Mouse (Mus musculus) kidney, embryonic 14.5 days (tissue): ENCODE measurements around the gene Spint1. TPM values are rescaled to one million over a fixed set of nuclear protein-coding genes. Genes with fewer than 3 reads are reported as not detected.

ENCODE experiments used
- ATAC-seq: fragments of 200-750 bp; cut with Nextera tagmentation; 2 replicates; pipeline ENCODE4 v1.8.0; 2017; ENCODE audit warnings: moderate number of reproducible peaks, mild to moderate bottlenecking, moderate TSS enrichment, moderate library complexity; ENCODE audit not compliant: low FRiP score, low TSS enrichment
- H3K27ac ChIP-seq: fragments of 300-500 bp; sonication (generic); 2 replicates; pipeline ENCODE4 v1.5.1; 2014; ENCODE audit warnings: low read depth, mild to moderate bottlenecking, low read length, moderate library complexity, mixed read lengths
- H3K27me3 ChIP-seq: fragments of 300-500 bp; sonication (generic); 2 replicates; pipeline ENCODE4 v1.6.1; 2014; ENCODE audit warnings: mild to moderate bottlenecking, low read length; ENCODE audit not compliant: control insufficient read depth, insufficient read depth
- H3K36me3 ChIP-seq: fragments of 300-500 bp; sonication (generic); 2 replicates; pipeline ENCODE4 v1.6.1; 2014; ENCODE audit warnings: low read length, mixed read lengths; ENCODE audit not compliant: control insufficient read depth, insufficient read depth
- H3K4me1 ChIP-seq: fragments of 300-500 bp; sonication (generic); 2 replicates; pipeline ENCODE4 v1.6.1; 2014; ENCODE audit warnings: low read length, mixed read lengths; ENCODE audit not compliant: control insufficient read depth, insufficient read depth
- H3K4me2 ChIP-seq: fragments of 300-500 bp; sonication (generic); replicated peaks from 2 replicates; pipeline ENCODE4 v1.6.1; 2014; ENCODE audit warnings: low read depth, mild to moderate bottlenecking, low read length
- H3K4me3 ChIP-seq: fragments of 300-500 bp; sonication (generic); 2 replicates; pipeline ENCODE4 v1.5.1; 2014; ENCODE audit warnings: mild to moderate bottlenecking, low read length
- H3K9ac ChIP-seq: fragments of 300-500 bp; sonication (generic); 2 replicates; pipeline ENCODE4 v1.6.1; 2014; ENCODE audit warnings: low read depth, mild to moderate bottlenecking, low read length, moderate library complexity
- H3K9me3 ChIP-seq: fragments of 300-500 bp; sonication (generic); 2 replicates; pipeline ENCODE4 v1.6.1; 2016; ENCODE audit warnings: low read length; ENCODE audit not compliant: control insufficient read depth
- WGBS: fragments of 180-500 bp; shearing (Covaris S2); extraction: QIAGEN DNeasy Blood & Tissue Kit; methylation state at CpG from one replicate; pipeline ENCODE4 v1.1.7; 2014; 5-methylcytosine and 5-hydroxymethylcytosine counted together
- polyA plus RNA-seq: library from polyadenylated mRNA; unstranded; fragments of >200 nt; fragmentation: Nextera tagmentation; extraction: Ambion mirVana; gene quantifications from 2 replicates; pipeline ENCODE4 v1.2.1, GENCODE M21; 2014

The Spint1 gene
- polyA plus RNA-seq, 1 experiment from 2014 or later: 38.1 TPM

DNA sequence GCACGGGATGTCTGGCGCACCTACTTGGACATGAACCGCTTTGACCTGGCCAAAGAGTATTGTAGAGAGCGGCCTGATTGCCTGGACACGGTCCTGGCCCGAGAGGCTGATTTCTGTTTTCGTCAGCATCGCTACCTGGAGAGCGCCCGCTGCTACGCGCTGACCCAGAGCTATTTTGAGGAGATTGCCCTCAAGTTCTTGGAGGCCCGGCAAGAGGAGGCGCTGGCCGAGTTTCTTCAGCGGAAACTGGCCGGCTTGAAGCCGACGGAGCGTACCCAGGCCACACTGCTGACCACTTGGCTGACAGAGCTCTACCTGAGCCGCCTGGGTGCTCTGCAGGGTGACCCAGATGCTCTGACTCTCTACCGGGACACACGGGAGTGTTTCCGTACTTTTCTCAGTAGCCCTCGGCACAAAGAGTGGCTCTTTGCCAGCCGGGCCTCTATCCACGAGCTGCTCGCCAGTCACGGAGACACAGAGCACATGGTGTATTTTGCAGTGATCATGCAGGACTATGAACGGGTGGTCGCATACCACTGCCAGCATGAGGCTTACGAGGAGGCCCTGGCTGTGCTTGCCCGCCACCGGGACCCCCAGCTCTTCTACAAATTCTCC is 56.7 kb downstream of the Spint1 start:
- Histone ChIP-seq H3K27ac (no peak overlapping the region), H3K36me3 (peaks cover 79% of the 10 kb centered on the region), H3K4me3 (no peak overlapping the region), H3K9ac (no peak overlapping the region), H3K9me3 (no peaks in the 10 kb centered on the region), H3K27me3 (no peaks in the 10 kb centered on the region), H3K4me1 (peaks cover 6% of the 10 kb centered on the region; the same call in 1 of the 2 replicates), H3K4me2 (no peak overlapping the region)
- 92% methylated on average over 34 of the region's 34 CpGs for WGBS
- no peak for ATAC-seq

- ATAC-seq: no peak
- no peak overlapping the region for H3K4me3 ChIP-seq
- H3K36me3 ChIP-seq: peaks cover 80% of the 10 kb centered on the region
- WGBS: 94% methylated on average over 18 of the region's 18 CpGs
- H3K9ac ChIP-seq: no peak overlapping the region
- no peak overlapping the region for H3K4me2 ChIP-seq
- H3K27me3 ChIP-seq: no peaks in the 10 kb centered on the region
- no peaks in the 10 kb centered on the region for H3K9me3 ChIP-seq
- peaks cover 4% of the 10 kb centered on the region; the same call in 1 of the 2 replicates for H3K4me1 ChIP-seq
- no peak overlapping the region for H3K27ac ChIP-seq
Measured at GRCm38 (mm10) chr2:119294411-119294810, 57.2 kb downstream of the Spint1 start.

- no peak for ATAC-seq
- Histone ChIP-seq H3K9ac (no peak overlapping the region), H3K4me3 (no peak overlapping the region), H3K4me2 (no peak overlapping the region), H3K36me3 (peaks cover 63% of the 10 kb centered on the region), H3K9me3 (no peaks in the 10 kb centered on the region), H3K4me1 (peaks cover 15% of the 10 kb centered on the region), H3K27me3 (no peaks in the 10 kb centered on the region), H3K27ac (no peak overlapping the region)
- 91% methylated on average over 12 of the region's 12 CpGs for WGBS
Measured at GRCm38 (mm10) chr2:119296756-119297155, 59.6 kb downstream of the Spint1 start.

- 95% methylated on average over 19 of the region's 19 CpGs for WGBS
- no peak overlapping the region for H3K27ac ChIP-seq
- H3K9ac ChIP-seq: no peak overlapping the region
- H3K9me3 ChIP-seq: no peaks in the 10 kb centered on the region
- no peak overlapping the region for H3K4me3 ChIP-seq
- H3K4me2 ChIP-seq: no peak overlapping the region
- peaks cover 15% of the 10 kb centered on the region for H3K4me1 ChIP-seq
- H3K36me3 ChIP-seq: peaks cover 56% of the 10 kb centered on the region
- no peak for ATAC-seq
- H3K27me3 ChIP-seq: no peaks in the 10 kb centered on the region
Measured at GRCm38 (mm10) chr2:119297506-119297905, 60.3 kb downstream of the Spint1 start.

DNA sequence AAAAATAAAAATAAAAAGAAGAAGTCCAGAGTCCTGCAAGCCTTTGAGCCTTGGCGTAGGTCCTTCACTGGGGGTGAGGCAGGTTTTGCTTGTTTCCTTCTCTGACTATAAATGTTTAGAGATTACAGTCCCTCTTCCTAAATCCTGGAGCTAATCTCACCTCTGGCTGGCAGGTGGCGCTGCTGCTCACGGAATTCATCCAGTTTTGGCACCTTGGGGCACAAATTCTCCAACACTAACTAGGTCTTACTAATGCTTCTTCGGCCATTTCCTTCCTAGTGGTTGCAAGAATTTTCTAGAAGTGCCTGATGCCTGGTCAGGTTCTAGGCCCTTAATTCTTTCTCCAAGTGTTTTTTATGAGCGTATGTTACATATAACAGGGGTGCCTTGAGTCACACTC is 61.2 kb downstream of the Spint1 start:
- no peak overlapping the region for H3K4me3 ChIP-seq
- no peak overlapping the region for H3K27ac ChIP-seq
- WGBS: 45% methylated on average over 5 of the region's 5 CpGs
- no peak for ATAC-seq
- H3K4me2 ChIP-seq: no peak overlapping the region
- no peak overlapping the region for H3K9ac ChIP-seq
- peaks cover 15% of the 10 kb centered on the region for H3K4me1 ChIP-seq
- H3K27me3 ChIP-seq: no peaks in the 10 kb centered on the region
- peaks cover 48% of the 10 kb centered on the region for H3K36me3 ChIP-seq
- no peaks in the 10 kb centered on the region for H3K9me3 ChIP-seq

DNA sequence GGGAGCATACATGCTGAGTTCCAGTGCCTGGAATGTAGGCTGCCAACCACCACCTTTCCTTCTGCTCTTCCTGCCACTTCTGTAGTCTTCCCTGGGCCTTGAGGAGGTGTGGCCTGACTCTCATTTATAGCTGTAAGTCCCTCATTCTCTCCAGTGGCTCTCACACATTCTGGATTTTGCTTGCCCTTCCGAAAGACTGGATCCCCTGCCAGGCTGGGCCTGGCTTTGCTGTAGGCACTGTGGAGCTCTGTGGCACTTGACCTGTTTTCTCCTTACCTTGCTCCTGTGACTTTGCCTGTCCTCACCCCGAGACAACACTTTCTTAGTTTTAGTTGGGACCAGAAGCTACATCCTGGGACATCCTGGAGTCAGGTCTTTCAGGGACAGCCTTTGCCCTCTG is 61.7 kb downstream of the Spint1 start:
- Histone ChIP-seq H3K9ac (no peak overlapping the region), H3K4me1 (peaks cover 15% of the 10 kb centered on the region), H3K27ac (0 out of 2 replicates have a peak overlapping the region, but pooled peaks have one; percentile 2), H3K36me3 (peaks cover 43% of the 10 kb centered on the region), H3K27me3 (no peaks in the 10 kb centered on the region), H3K4me3 (no peak overlapping the region), H3K4me2 (no peak overlapping the region), H3K9me3 (no peaks in the 10 kb centered on the region)
- no peak for ATAC-seq
- WGBS: 88% methylated on average over 2 of the region's 2 CpGs

Other genes starting within 250 kb of the Spint1 start
- gene Ccdc32, start 208.0 kb upstream of the Spint1 start, polyA plus RNA-seq: 19.9 and 22.0 TPM in 2 replicates
- gene Rpusd2, start 202.6 kb upstream of the Spint1 start, polyA plus RNA-seq: 5.8 and 6.0 TPM in 2 replicates
- 48.3 and 49.1 TPM in 2 replicates for gene Knl1, start 190.2 kb upstream of the Spint1 start, polyA plus RNA-seq
- gene Rad51, start 124.6 kb upstream of the Spint1 start, polyA plus RNA-seq: 40.0 and 51.9 TPM in 2 replicates
- 35.8 and 41.9 TPM in 2 replicates for gene Rmdn3, start 80.3 kb upstream of the Spint1 start, polyA plus RNA-seq
- 35.5 and 41.7 TPM in 2 replicates for gene Gchfr, start 69.6 kb upstream of the Spint1 start, polyA plus RNA-seq
- gene Gm14137, start 62.9 kb upstream of the Spint1 start, polyA plus RNA-seq: 0.31 and 0.43 TPM in 2 replicates
- 47.9 and 49.1 TPM in 2 replicates for gene Zfyve19, start 28.7 kb upstream of the Spint1 start, polyA plus RNA-seq
- gene Dnajc17, start 28.6 kb upstream of the Spint1 start, polyA plus RNA-seq: 21.4 and 24.5 TPM in 2 replicates
- gene Ppp1r14d, start 7.5 kb upstream of the Spint1 start, polyA plus RNA-seq: 0.28 and 0.94 TPM in 2 replicates
- gene Rhov, start 33.9 kb downstream of the Spint1 start, polyA plus RNA-seq: 0.23 and 0.61 TPM in 2 replicates
- gene Vps18, start 51.4 kb downstream of the Spint1 start, polyA plus RNA-seq: 7.1 and 13.3 TPM in 2 replicates
- 4.9 and 8.3 TPM in 2 replicates for gene Dll4, start 88.4 kb downstream of the Spint1 start, polyA plus RNA-seq
- 0.38 and 1.0 TPM in 2 replicates for gene Chac1, start 113.9 kb downstream of the Spint1 start, polyA plus RNA-seq
- 6.2 and 8.4 TPM in 2 replicates for gene Ino80, start 240.3 kb downstream of the Spint1 start, polyA plus RNA-seq